Mouse (Mus musculus) activated CD4-positive, CD25-positive, alpha-beta regulatory T cell, adult 4 months (primary cell): ENCODE results near the gene Stpg3. TPM values are rescaled to one million over a fixed set of nuclear protein-coding genes. Genes with fewer than 3 reads are reported as not detected.

Experiments
- ATAC-seq: one replicate; pipeline ENCODE4 v1.8.0; 2017
- polyA plus RNA-seq, 2 experiments: library from polyadenylated mRNA; unstranded; fragments of 100-300 nt; shearing (Covaris generic); gene quantifications; one replicate each; pipeline ENCODE4 v1.2.1; 2017

Stpg3 gene
- polyA plus RNA-seq, 2 experiments from 2014 or later = not detected

- ATAC-seq = no peak
These were observed 20.2 kb upstream of the Stpg3 start for GRCm38 (mm10) chr2:25234551-25235220.

DNA sequence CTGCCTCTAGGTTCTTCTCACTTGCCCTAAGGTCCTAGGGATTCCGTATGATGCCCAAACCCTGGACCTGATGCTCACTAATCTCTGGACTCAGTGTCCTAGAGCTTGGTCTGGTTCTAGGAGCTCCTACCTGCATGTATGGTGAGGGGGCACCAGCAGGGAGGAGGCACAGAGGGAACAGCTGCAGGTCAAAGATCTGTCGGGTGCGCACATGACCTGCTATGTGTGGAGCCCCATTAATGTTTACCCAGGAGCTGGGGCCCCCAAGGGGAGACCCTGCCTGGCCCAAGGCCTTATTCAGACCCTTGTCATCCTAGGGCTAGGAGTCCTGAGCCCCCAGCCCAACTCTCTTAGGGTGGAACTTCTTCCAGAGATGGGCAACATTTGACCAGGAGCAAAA, 19.6 kb upstream of the Stpg3 start, which contains the start of gene Slc34a3:
Gene Slc34a3, minus strand, starts transcription at position 315 of the 400 bp plus-strand sequence.
- no peak for ATAC-seq

DNA sequence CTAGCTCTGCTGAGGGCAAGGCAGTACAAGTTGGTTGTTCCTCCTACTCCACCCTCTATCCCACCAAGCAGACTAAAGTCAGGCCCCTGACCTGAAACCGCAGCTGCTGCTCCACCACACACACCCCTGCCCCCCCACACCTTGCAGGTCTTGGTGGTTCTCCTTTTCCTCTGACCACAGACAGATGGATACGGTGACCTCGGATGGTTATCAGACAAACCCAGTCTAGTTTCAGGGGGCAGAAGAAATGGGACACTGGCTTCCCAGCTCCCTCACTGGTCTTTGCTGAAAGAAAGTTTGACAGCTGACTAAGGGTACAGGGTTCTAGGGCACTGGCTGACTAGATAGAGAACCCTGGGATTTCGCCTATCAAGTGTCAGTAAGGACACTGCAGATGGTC, 19.0 kb upstream of the Stpg3 start:
- ATAC-seq = no peak

DNA sequence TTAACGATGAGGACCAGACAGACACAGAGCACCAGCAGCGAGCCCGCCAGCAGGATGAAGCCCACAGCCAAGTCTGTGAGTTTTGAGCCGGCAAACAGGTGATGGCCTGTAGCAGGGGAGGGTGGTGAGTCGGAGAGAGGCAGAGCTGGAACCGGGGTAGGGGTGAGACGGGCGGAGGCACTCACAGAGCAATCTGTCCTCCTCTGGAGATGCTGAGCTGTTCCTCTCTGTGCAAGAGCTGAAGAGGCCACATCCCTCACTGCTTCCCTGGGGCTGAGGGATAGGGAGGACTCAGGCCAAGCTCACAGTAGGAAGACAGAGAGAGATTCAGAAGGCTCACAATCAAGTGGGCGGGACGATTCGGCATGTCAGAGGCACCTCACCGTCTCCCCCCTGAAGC, 16.6 kb upstream of the Stpg3 start:
- no peak for ATAC-seq

- no peak for ATAC-seq
These were observed 16.1 kb upstream of the Stpg3 start for GRCm38 (mm10) chr2:25230581-25230980.

DNA sequence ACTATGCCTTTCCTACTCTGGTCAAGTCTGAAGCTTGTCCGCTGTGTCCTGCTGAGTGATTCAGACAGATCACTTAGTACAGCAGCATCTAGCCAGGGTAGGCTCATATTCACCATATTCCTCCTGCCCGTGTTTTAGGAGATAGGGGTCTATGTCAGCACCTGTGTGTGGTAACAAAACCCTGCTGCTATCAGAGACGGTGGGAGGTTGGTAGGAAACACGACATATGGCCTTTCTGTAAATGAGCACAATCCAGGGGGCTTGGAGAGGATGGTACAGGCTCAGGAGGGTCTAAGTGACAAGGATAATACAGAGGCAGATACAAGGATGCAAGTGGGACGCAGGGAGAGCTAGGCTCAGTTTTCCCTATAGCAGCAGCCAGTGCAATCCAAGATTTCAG, 15.1 kb upstream of the Stpg3 start:
- ATAC-seq = no peak

GRCm38 (mm10) chr2:25228995-25229530, 14.6 kb upstream of the Stpg3 start:
- ATAC-seq = no peak

DNA sequence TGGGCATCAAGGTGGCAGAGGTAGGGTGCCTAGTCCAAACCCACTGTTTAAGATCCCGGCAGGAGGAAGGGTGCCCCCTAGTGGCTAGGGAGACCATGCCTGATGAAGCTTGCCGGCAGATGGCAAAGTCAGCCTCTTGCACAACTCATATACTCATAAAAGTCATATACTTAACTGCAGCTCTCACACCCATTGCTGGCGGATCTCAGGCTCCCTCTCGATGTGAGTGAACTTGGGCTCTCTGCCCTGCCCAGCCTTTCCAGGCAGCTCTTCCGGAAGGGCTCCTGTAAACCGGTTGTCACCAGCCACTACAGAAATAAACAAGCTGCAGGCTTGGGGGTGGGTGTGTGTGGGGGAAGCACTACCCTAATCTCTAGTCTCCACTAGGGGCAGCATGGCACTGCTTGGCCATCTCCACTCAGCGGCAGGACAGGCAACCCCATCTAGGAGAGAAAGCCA, 14.0 kb upstream of the Stpg3 start:
- ATAC-seq = peak; percentile 41

DNA sequence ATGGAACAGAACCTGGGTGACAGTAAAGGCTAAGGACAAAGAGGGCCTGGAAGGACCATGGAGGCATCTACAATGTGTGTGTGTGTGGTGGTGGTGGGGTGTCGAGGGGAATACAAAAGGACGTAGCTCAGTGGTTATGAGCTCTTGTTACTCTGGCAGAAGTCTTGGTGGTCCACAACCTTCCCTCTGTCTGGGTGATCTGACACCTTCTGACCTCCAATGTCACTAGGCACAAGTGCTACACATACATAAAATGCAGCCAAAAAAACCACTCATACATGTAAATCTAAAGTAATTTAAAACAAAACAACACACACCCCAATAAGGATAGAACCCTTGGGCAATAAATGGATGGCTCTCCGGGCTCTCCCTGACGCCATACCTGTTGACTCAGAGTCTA, 13.0 kb upstream of the Stpg3 start:
- ATAC-seq = no peak

GRCm38 (mm10) chr2:25226864-25227263, 12.4 kb upstream of the Stpg3 start:
- ATAC-seq = no peak

DNA sequence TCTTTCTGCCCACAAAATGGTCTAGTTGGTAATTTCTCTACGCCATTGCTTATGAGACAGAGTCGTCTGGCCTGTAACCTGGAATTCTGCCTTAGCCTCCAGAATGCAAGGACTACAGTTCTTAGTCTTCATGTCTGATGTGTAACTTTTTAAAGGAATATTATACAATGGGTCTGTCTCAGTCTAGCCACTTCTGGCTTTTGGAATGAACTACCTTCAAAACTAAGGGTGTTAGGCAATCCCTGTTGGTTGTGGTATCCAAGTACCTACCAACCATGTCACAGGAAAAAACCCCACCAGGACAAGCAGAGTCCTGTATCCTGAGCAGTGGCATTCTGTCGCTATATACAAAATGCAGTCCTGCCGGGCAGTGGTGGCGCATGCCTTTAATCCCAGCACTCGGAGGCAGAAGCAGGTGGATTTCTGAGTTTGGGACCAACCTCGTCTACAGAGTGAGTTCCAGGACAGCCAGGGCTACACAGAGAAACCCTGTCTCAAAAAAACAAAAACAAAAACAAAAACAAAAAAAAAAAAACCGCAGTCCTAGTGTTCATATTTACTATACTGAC, 11.5 kb upstream of the Stpg3 start:
- ATAC-seq = no peak

DNA sequence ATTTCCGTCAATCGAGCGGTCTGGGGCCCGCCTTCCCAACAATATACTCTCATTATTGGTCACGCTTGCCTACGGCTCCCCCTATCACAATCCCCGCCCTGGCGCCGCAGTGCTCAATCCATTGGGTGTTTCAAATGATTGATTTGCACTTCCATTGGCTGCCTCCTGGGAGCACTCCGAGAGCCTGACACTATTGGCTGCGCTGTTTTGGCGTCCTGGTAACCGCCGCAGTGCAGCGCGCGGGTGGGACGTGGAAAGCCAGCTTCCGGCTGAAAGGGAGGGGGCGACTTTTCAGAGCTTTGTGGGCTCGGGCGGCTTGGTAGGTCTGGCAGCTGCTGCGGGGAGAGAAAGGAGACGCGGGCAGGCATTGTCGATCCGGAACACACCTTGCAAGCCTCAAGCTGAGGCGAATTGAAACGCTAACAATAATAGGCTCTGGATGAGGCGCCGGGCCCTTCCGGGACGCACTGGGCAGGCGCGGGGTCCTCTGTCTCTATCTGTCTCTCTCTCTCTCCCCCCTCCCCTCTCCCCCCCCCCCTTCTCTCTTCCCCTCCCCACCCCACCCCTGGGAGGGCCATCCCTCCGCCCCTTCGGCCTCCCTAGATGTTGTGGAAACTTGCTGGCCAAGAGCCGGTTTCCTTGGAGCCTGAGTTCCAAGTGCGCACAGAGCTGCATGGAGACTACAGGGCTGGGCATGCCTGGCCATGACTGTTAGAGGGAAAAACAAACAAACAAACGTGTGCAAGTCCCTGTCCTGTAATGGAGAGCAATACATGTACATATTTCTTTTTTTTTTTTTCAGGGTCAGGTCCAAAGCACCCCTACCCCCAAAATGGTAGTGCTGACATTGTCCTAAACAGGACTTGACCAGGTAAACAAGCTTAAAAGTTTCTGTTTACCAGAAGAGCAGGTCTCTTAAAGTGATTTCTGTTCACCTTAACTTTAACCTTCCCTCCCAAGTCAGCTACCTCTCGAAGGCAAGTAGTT, 10.6 kb upstream of the Stpg3 start:
- peak; percentile 87 for ATAC-seq

- ATAC-seq = no peak
These were observed 10.0 kb upstream of the Stpg3 start, which contains the start of gene Tubb4b for GRCm38 (mm10) chr2:25224492-25224765. Gene Tubb4b, minus strand, starts transcription at chr2:25224702.

DNA sequence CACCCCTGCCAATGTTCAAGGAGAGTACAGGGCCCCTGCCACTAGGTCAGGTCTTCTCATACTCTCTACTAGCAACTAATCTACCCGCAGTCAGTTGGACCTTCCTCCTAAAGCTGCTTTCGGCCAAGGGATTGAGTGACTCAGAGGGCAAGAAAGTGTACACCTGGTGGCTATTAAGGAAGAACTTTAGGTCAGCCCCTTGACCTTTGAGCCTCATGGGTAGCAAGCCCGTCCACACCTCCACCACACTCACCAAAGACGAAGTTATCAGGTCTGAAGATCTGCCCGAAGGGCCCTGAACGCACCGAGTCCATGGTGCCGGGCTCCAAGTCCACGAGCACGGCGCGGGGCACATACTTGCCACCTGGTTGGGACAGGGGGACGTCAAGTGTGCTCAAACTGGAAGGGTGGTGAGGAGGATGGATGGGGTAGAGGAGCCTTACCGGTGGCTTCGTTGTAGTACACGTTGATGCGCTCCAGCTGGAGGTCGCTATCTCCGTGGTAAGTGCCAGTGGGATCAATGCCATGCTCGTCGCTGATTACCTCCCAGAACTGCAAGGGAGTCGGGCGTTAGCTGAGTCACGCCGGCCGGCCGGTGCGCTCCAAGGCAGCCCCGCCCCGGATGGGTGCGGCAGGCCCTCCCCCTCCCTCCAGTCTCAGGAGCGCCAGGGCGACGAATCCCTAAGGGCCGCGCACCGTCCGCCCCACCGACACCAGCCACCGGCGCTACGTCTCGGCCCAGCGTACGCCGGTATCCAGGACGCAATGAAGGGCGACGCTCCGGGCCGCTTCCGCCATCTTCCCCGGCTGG, 9.4 kb upstream of the Stpg3 start:
- peak; percentile 6 for ATAC-seq

DNA sequence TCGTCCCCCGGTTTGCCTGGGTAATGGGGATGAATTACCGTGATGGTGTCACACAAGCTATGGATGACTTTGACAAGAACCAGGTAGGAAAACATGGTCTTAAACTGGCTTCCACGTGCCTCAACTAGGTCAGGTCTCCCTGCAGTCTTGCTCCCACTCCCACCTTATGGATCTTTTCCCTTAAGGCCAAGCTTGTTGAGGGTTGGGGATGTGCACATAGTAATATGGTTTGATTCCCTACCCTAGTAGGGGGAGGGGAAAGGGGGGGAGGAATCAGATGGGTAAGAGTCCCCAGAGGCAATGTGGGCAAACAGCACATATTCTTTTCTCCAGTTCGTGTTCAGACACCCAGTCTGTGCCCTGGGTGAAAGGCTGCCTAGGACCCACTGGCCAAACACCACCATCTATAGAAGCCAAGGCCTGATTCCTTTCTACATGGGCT, 6.9 kb upstream of the Stpg3 start:
- no peak for ATAC-seq

DNA sequence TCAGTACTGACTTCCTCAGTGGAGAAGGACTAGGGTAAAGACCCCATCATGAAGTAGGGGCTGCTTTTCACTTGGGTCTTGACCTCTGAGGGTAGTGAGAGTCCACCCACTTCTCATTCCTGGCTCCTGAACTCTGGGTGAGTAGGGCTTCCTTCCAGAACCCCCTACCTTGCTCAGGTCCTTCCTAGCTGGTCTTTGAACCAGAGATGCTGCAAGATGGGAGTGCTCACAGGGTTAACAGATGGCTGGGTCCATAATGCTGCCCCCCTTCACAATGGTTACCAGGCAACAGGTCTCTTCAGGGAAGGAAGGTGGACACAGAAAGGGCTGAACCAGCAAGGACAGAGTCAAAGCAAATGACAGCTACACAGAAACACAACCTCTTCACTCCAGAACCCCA, 4.0 kb upstream of the Stpg3 start, which contains the start of gene Fam166a:
Gene Fam166a, plus strand, starts transcription at position 301 of the 400 bp plus-strand sequence.
- no peak for ATAC-seq

DNA sequence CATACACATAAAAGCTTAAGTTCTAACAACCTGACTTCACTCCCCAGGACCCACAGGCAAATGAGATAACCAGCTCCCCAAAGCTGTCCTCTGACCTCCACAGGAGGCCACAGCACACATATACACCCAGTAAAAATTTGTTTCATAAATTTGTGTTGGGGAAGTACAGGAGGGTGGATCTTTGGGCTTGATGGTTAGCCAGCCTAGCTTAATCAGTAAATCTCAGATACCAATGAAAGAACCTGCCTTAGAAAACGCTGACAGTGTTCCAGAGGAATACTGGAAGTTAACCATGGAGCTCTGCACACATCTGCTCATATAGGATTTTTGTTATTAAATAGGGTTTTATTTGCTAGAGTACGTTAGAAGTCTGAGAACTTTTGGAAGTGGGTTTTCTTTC, 3.2 kb upstream of the Stpg3 start:
- ATAC-seq = no peak

DNA sequence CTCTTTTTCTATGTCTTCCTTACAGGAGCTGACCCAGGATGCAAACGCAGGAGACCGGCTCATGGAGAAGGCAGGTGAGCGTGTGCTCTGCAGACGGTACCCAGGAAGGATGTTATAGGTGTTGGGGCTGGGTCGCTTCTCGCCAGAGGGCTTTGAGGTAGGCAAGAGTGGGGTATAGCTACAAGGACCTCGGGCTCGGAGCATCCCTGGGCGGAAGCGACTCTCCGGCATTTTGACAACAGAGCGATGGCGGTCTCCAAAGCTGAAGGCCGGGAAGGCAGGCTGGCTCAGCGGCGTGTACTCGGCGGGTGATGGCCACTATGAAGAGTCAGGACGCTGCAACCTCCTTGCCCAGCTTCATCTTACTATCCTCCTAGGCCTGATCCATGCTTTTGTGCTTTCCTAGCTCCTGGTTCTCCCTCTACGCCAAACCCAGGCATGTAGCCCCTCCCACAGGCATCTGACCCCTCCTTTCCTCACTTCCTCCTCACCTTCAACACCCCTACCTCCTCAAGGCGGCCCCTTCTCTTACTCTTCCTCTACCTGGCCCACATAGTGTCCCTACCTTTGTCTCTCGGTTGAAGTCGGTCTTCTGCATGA, 1.1 kb downstream of the Stpg3 start:
- ATAC-seq = no peak

DNA sequence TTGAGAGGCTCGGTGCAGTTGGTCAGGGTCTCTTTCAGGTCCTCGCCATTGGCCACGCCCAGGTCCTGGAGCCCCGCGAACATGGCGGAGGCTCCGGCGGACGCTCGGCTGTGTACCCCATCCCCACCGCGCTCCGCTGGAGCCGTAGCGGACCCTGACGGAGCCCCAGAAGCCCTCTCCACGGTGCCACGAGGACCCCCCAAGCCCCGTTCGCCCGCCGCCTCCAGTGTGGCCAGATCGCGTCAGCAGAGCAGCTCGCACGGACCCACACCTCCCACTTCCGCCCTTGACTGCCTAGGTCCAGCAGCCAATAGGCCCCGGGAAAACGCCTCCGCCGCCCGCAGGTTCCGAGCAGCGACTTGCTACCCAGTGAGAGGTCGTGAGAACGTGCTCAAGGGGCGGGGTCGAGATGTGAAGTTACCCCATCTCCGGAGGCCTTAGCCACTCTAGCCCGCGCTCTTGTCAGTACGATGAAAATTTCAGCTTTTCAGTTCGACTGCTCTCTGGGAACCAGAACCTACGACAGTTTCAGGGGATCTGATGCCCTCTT, 3.2 kb downstream of the Stpg3 start, which contains the start of gene Nelfb:
Gene Nelfb, minus strand, starts transcription at position 369 of the 550 bp plus-strand sequence.
- peak; percentile 95 for ATAC-seq

DNA sequence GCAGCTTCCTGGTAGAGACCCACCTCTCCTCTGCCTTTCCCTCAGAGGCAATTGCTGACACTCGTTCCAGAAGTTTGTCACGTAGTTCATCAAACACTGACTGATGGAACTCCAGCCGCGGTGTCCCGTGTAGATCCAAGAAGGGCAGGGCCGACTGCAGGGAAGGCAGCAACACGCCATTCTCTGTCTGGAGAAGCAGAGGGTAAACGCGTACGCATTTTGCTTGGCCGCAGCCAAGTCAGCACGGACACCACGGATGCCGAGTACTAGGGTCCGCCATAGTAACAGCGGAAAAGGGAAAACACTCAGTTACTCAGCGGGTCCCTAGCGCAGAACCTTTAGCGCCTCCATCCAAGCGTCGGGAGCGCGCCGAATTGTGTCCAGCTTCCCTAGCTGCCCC, 3.8 kb downstream of the Stpg3 start:
- no peak for ATAC-seq

GRCm38 (mm10) chr2:25207593-25207992, 6.8 kb downstream of the Stpg3 start:
- no peak for ATAC-seq
